Mouse (Mus musculus) 3134 (cell line): ENCODE results near the gene Slc2a8.
"Not testable (repeated sequence)": the region's sequence is repeated elsewhere in the genome, so short reads cannot be mapped to it uniquely, and the experiment has no call there.

Source experiments
- DNase-seq: peaks from one replicate; pipeline ENCODE4 v3.0.0-alpha.2; 2011; ENCODE audit warnings: low spot score; ENCODE audit not compliant: insufficient read length; ENCODE audit errors: extremely low read depth

Gene Slc2a8

DNA sequence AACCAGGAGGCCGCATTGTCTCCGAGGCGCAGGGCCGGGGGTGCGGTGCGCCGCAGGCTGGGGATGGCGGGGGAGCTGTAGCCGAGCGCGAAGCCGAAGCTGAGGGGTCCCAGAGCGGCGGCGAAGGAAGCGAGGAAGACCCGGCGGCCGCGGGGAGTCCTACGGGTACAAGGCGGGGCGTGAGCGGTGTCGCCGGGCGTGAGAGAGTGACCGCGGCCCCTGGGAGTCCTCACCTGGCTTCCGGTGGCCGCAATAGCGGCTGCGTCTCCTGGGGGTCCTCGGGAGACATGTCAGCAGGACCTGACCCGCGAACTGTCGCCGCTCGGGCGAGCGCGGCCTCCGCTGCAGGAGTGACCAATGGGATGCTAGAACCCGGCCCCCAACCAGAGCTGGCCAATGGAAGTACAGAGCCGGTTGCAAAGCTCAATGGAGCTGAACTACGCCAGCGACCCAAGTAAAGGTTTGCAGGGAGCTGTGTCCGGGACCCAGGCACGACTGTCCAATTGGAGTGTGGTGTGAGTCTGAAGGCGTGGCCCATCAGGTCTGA is at the start of gene Slc2a8:
Gene Slc2a8, minus strand, starts transcription at position 359 of the 547 bp plus-strand sequence.
- DNase-seq, result peak; percentile 85

DNA sequence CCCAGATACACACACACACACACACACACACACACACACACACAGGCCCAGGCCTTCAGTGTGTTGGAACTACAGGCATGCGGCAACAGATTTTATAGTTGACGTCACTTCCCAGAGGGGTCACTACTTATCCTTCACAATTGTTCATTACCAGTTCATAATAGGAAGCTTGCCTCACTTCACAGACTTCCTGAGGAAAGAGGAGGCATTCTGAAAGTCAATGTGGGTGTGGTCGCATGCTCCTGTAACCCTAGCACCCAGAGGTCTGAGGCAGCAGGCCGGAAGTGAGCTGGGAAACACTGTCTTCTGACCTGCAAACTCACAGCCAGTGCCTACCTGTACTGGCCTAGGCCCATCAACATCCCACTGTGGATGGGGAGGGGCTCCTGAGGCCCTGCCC is 43.2 kb upstream of the Slc2a8 start:
- no peak for DNase-seq

DNA sequence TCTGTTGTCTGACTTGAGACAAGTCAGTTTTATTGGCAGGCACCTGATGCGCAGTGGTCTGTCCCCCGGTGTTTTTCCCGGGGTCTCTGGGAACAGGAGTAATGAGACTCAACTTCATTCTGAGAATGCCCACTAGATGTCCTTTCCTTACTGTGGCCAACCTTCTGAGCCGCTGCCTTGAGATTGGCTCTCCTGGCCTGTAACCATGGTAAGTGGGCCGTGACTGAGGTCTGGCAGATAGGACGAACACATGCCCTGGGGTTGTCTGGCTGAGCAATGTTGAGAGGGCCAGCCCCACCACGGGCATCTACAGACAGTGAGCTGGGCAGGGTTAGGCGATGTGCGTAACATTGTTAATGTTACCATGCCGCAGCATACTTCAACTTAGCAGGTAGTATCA is 42.7 kb upstream of the Slc2a8 start:
- no peak for DNase-seq

DNA sequence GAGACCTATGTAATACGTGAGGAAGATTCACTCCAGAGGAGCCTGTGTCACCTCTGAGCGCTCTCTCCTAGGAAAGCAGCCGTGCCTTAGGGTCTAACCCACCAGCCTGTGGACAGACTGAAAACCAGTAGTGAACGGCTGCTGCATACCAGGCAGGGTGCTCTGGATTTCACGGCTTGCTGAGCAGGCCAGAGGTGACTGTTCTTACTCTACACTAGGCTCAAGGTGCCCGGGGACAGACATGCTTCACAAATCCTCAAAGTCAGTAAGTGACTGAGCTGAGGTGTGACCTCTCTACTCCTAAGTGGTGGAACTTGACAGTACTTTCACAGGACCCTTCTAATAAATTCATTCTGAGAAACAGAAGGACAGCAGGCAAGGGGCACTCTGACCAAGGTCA is 41.0 kb upstream of the Slc2a8 start:
- no peak for DNase-seq

DNA sequence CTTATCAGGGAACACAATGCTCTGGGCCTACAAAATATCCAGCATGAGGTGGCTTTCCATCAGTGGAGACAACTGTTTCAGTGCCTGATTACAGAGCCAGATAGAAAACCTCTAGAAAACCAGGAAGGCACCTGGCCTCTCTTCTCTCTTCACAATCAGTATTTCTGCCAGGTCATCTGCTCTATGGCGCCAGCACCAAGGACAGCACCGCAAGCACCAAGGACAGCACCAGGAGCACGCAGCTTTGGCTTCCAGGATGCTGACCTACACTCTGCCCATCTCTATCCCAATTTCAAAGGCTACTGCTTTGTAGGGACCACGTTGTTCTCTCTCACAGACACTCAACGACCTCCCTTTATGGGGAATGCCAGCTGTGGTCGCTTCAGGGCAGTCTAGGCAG is 36.1 kb upstream of the Slc2a8 start:
- DNase-seq, result no peak

DNA sequence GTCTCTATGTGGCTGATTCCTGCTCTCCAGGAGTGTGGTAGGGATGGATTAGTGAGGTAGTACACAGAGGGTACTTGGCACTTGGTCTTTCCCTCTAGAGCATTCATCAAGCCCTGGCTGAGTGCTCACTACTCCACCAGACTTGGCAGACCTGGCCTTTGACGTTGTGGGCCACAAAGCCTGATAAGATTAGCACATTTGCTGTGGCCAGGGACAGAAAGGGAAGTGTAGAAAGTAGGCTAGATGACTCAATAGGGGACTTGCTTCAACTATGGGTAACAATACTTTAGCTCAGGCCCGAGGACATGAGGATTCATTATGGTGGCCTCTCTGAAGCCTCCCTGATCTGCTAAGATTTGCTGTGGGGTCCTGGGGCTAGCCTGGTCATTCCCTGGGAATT is 35.3 kb upstream of the Slc2a8 start:
- no peak for DNase-seq

DNA sequence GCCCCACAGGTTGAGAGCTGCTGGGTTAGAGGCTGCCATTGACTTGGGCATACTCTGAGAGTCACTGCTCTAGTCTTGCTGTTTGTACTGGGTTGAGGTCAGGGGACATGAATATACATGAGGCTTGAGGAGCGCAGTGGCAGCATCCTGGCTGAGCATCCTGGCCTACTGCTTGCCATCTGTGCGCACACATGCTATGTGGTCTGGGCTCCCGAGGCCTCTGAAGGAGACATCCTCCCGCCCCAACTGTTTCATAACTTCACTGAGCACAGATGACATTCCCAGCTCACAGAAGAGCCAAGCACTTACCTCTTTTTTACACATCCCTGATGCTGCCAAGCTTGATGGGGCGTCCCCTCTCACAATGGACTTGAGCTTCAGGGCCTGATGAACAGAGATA is 33.0 kb upstream of the Slc2a8 start:
- DNase-seq, result no peak

DNA sequence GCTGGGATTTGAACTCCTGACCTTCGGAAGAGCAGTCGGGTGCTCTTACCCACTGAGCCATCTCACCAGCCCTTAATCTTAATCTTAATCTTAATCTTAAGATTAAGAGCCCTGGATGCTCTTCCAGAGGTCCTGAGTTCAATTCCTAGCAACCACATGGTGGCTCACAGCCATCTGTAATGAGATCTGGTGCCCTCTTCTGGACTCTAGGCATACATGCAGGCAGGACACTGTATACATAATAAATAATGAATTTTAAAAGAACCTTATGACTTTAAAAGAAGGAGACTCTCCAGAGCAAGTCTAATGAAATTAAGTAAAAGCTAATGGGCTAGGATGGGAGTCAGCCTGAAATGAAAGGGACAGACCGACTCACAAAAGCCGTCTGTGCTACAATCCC is 27.2 kb upstream of the Slc2a8 start:
- not testable (repeated sequence) for DNase-seq

DNA sequence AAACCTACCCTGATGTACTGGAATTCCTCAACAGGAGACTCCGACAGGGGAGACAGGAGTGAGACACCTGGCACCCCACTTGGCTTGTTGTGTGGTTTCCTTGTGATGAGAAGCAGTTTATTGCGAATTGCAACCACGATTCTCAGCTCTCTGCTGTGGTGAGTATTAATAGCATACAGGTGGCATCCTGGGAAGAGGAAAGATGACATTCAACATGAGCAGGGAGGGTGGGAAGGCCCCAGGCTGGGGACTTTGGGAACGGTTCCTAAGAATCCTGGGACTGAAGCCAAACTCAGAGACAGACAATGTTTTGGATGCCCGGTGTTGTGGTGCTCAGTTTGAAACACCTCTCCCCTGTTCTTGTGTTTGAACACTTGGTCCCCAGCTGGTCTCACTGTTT is 23.2 kb upstream of the Slc2a8 start:
- DNase-seq, result no peak

DNA sequence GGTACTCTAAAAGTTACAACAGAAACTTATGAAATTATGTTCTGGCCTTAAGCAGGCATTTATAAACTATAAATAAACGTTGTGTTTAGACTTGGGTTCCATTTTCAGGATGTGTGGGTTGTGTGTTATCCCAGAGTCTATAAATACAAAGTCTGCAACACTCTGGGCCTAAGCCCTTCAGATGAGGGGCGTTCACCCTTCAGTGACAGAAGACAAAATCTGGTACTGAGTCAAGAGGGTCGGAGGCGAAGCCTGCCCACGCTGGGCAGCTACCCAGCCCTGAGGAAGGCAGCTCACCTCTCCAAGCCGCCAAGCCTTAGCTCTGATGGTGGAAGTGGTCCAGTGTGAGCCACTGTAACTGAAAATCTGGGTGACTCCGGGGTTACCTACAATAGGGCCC is 20.3 kb upstream of the Slc2a8 start:
- no peak for DNase-seq

DNA sequence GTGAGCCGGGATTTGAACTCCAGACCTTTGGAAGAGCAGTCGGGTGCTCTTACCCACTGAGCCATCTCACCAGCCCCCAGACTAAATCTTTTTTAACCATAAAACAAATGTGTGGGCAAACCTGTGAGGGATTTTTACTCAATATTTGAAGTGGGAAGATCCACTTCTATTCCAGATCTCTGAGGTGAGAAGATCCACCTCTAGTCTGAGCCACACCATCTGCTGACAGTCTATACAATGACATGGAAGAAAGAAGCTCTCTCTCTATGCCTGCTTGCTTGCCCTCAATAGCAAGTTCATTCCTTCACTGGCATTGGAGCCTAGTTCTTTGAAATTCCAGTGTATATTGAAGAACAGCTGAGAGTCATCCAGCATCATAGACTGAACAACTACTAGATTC is 17.9 kb upstream of the Slc2a8 start:
- DNase-seq, result no peak

DNA sequence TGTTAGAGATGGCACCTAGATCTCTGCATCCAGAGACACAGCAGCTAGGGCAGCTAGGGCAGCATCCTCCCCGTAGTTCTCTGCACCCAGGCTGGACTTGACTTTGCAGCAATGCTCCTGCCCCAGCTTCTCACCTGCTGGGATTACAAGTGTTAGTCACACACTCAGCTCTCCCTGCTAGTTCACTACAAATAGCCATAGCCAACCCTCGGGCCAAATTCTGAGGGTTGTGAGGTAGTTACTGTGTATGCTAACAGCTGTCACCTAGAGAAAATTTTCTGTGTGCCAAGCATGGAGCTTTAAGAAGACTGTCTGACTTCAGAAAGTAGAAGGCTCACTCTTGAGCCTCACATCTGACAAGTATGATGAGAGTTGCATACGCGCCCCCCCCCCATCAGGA is 15.9 kb upstream of the Slc2a8 start:
- no peak for DNase-seq

DNA sequence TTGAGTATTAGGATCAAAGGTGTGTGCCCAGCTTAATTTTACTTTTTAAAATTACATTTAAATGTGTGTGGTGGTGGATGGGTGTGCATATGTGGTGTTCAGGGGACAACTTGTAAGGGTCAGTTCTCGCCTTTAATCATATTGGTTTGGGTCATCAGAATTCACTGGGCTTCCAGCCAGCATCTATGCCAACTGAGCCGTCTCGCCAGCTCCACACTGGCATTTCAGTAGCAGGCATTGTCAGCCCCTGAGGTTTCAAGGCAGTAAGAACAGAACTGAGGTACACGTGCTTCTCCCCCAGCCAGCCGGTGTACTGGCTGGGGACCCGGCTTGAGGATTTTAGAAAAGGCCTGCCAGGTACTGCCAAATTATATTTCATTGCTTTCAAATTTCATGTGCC is 15.2 kb upstream of the Slc2a8 start:
- no peak for DNase-seq

DNA sequence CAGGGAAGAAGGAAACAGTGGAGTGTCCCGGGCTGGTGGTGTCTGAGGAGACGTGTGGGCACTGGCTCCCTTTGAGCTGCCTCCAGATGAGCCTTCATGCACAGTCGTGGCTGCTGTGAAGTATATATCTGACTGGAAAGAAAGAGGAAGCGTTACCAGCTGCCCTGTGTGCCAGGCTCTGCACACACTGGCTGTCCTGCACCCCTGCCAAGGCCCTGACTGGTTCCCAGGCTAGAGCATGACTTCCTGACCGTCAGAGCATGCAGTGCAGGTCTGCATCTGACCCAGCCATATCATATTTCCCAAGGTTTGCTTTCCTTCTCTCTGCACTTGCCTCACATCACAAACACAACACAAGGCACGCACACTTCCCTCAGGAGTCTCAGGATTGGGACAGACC is 10.2 kb upstream of the Slc2a8 start:
- DNase-seq, result no peak

DNA sequence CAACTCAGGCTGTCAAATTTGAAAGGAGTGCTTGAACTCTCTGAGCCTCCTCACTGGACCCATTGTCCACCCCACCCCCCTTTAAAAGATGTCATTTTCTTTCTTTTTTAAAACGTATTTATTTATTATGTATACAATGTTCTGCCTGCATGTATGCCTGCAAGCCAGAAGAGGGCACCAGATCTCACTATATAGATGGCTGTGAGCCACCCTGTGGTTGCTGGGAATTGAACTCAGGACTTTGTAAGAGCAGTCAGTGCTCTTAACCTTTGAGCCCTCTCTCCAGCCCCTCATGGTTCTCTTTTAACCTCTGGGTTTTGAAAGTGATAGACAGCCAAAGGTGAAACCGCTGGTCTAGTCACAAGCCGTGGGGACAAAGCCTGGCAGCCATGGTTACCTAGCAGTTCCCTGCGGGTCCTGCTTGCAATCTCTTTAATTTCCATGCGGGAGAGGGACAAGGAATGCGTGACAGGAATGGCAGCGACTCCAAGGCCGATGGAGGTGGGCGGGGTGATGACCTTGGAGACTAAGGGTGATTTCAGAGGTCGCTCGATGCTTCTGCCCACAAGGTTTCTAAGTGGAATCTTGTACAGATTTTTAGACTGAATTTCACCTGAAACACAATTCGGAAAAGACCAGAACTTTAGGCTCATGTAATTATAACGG is 8.4 kb upstream of the Slc2a8 start:
- DNase-seq, result no peak

DNA sequence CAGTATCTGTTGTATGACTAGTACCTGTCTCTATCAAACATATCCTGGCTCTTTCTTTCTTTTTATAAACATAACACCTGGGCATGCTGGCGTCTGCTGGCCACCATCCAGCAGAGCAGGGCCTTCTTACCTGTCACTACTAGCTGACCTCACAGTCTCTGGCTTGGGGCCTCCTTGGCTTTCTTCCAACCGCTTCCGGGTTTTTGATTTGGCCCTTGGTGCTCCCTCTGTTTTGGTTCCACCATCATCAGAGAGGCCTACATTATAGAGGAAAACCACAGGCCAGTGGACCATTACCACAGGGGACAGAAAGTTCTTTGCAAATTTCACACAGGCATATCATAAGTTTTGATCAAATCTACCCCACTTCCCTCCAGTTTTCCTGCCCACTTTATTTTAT is 7.5 kb upstream of the Slc2a8 start:
- DNase-seq, result no peak

DNA sequence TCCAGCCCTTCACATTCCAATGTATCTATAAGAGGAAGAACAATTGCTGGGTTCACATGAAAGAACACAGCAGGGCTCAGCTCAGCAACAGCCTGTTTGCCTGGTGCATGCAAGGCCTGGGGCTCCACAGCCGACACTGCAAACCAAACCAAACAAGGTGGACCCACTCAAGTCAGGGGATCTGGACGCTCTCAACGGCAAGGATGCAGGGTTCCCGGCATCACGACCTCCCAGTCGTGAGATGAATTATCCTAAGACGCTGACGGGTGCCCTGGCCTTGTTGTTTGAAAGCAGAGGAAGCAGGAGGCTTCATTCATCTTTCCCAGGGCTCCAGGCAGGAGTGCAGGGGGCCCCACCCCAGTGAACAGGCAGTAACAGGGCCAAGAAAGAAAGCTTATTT is 4.0 kb upstream of the Slc2a8 start:
- DNase-seq, result no peak

DNA sequence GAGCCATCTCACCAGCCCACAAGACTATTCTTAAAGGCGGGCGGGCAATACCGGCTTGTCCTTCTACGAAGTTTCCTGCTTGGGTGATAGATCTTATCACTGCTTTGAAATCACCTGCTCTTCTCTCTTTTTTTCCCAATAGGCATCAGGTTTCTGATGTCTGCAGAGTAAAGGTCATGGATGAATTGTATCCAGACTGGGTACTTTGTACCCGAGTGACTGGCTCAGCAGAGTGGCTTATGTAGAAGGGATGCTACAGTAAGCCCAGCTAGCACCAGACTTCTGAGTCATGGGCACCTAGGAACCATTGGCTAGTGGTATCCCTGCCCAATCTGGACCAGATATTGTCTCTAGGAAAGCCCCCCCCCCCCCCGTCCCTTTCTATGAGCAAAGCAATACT is 1.7 kb upstream of the Slc2a8 start:
- DNase-seq, result no peak

DNA sequence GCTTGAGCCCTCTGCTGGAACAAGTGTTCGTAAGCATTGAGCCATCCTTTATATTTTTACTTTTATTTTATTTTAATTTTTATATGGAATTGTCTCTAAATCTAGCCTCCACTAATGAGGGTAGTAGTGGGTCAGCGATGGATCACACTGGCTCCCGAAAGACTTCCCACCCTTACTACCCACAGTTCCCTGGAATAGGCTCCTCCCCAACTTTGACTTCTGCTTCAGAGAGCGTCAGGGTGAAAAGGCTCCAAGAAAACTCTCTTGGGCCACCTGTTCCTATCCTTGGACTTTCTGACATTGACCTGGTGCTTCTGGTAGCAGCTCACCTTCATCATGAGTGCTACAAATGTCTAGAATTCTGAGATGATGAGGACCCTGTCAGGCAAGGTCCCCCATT is 817 bp upstream of the Slc2a8 start:
- DNase-seq, result no peak

DNA sequence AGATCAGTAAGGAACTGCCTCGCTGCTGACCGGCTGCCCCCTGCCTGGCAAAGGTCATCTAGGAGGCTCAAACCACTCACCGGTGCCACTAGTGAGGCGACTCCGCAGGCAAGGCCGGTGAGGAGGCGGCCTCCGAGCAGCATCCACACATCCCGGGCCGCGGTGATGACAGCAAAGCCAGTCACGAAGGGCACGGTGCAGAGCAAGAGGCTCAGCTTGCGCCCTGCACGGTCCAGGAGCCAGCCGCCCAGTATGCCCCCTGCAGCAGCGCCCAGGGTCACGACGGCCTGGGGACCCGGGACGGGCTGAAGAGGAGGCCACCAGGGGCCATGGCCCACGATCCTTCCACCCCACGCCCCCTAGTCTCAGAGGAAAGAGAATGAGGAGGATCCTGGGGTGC is 602 bp downstream of the Slc2a8 start:
- peak; percentile 42 for DNase-seq

DNA sequence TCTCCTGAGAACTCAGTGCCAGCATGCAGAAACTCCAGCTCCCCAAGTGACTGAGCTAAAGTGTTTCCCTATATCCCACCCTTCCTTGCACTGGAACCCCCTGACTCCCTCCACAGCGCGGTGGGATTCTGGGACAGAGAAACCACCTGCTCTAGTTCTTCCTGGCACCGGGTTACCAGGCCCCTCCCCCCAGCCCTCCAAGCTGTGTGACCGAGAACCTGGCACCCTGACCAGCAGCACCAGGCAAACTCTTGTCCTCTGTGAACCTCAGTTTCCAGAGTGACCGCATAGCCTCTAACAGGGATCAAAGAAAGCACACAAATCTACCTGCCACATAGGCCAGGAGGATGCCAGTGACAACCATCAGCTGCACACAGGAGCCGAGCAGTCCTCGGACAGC is 2.2 kb downstream of the Slc2a8 start:
- DNase-seq, result no peak

DNA sequence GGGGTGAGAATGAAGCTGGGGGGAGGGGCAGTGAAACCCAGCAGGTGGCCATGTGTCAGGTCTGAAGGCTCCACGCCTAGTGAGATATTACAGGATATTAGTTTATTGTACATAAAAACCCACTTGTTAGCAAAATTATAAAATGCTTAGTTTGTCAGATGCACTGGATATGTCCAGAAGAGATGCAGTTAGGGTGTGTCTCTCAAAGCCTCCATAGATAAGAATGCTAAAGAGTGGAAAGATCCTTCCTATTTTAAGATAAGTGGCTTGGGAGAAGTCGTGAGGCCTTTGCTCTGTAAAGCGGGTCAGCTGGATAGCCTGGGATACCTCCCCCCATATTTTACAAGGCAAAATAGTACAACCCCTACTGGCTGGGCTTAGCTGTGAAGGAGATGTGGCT is 3.2 kb downstream of the Slc2a8 start:
- no peak for DNase-seq

DNA sequence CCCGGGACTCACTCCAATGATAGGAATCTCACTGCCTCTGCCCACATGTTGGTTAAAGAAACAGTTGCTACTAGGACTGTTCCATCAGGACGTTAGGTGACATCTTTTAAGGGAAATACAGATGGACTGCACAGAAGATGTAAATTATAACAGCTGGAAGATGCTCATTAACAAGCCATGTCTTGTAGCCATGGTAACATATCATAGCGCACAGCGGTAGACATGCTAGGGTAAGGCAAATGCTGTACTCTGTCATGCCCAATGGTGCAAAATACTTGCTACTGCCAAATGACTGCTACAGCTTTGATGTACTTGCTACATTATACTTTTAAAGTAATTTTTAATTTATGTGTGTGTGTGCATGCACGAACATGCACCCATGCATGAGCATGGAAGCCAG is 4.8 kb downstream of the Slc2a8 start:
- no peak for DNase-seq
